Mouse (Mus musculus) neural tube, embryonic 14.5 days (tissue): Measurements from ENCODE around the gene Evl. TPM values are rescaled to one million over a fixed set of nuclear protein-coding genes. Genes with fewer than 3 reads are reported as not detected.

Experiments used
- ATAC-seq: fragments of 200-750 bp; cut with Nextera tagmentation; 2 replicates; pipeline ENCODE4 v1.8.0; 2017; ENCODE audit warnings: low read depth, mild to moderate bottlenecking, moderate TSS enrichment, moderate library complexity
- H3K27ac ChIP-seq: fragments of 300-500 bp; sonication (generic); 2 replicates; pipeline ENCODE4 v1.5.1; 2014; ENCODE audit warnings: low read depth, mild to moderate bottlenecking, control low read depth, low read length, moderate library complexity, mixed read lengths
- H3K27me3 ChIP-seq: fragments of 300-500 bp; sonication (generic); 2 replicates; pipeline ENCODE4 v1.6.1; 2014; ENCODE audit warnings: low read length; ENCODE audit not compliant: control insufficient read depth, insufficient read depth
- H3K36me3 ChIP-seq: fragments of 300-500 bp; sonication (generic); 2 replicates; pipeline ENCODE4 v1.6.1; 2014; ENCODE audit warnings: low read length, mixed read lengths; ENCODE audit not compliant: control insufficient read depth, insufficient read depth
- H3K4me1 ChIP-seq: fragments of 300-500 bp; sonication (generic); 2 replicates; pipeline ENCODE4 v1.6.1; 2014; ENCODE audit warnings: low read length; ENCODE audit not compliant: control insufficient read depth, insufficient read depth
- H3K4me2 ChIP-seq: fragments of 300-500 bp; sonication (generic); 2 replicates; pipeline ENCODE4 v1.6.1; 2014; ENCODE audit warnings: mild to moderate bottlenecking, low read depth, low read length, control low read depth
- H3K4me3 ChIP-seq: fragments of 300-500 bp; sonication (generic); 2 replicates; pipeline ENCODE4 v1.5.1; 2014; ENCODE audit warnings: low read depth, low read length, control low read depth, mixed read lengths
- H3K9ac ChIP-seq: fragments of 300-500 bp; sonication (generic); replicated peaks from 2 replicates; pipeline ENCODE4 v1.6.1; 2014; ENCODE audit warnings: low read depth, mild to moderate bottlenecking, control low read depth, low read length, mixed read lengths
- H3K9me3 ChIP-seq: fragments of 300-500 bp; sonication (generic); 2 replicates; pipeline ENCODE4 v1.6.1; 2016; ENCODE audit warnings: low read length; ENCODE audit not compliant: control insufficient read depth
- WGBS: fragments of 180-500 bp; shearing (Covaris S2); extraction: QIAGEN DNeasy Blood & Tissue Kit; methylation state at CpG from one replicate; pipeline ENCODE4 v1.1.7; 2014; 5-methylcytosine and 5-hydroxymethylcytosine counted together
- polyA plus RNA-seq: library from polyadenylated mRNA; unstranded; fragments of >200 nt; fragmentation: Nextera tagmentation; extraction: Ambion mirVana; gene quantifications from 2 replicates; pipeline ENCODE4 v1.2.1, GENCODE M21; 2014

Evl gene
- polyA plus RNA-seq, 1 experiment from 2014 or later, result 265 TPM

DNA sequence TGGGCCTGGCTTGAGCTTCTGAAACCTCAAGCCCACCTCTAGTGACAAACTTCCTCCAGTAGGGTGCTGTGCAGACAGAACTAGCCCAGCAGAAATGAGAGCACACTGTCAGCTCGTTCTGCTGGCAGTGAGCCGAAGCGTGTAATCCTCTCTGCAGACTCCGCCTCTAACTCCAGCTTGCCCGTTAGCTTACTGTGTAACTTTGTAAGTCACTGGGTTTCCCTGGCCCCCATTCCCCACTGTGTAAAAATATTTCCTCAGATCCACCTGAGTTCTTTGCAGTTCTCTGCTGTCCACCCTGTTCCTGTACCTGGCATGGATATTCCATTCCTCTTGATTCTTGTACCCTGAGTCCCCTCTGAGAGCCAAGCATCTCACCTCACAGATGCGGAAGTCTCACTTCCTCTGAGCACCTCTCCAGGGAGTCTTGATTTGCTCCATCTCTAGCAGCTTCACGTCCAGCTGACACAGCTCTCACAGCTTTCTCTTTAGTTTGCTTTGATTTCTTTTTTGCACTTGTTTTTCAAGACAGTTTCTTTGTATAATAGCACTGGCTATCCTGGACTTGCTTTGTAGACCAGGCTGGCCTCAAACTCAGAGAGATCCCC, 96.6 kb downstream of the Evl start:
- Histone ChIP-seq H3K9ac (no peak overlapping the region), H3K27ac (no peak overlapping the region), H3K27me3 (no peaks in the 10 kb centered on the region), H3K4me3 (no peak overlapping the region), H3K9me3 (no peaks in the 10 kb centered on the region), H3K4me2 (no peak overlapping the region), H3K4me1 (no peaks in the 10 kb centered on the region), H3K36me3 (peaks cover 47% of the 10 kb centered on the region)
- WGBS, result 85% methylated on average over 7 of the region's 7 CpGs
- no peak for ATAC-seq

DNA sequence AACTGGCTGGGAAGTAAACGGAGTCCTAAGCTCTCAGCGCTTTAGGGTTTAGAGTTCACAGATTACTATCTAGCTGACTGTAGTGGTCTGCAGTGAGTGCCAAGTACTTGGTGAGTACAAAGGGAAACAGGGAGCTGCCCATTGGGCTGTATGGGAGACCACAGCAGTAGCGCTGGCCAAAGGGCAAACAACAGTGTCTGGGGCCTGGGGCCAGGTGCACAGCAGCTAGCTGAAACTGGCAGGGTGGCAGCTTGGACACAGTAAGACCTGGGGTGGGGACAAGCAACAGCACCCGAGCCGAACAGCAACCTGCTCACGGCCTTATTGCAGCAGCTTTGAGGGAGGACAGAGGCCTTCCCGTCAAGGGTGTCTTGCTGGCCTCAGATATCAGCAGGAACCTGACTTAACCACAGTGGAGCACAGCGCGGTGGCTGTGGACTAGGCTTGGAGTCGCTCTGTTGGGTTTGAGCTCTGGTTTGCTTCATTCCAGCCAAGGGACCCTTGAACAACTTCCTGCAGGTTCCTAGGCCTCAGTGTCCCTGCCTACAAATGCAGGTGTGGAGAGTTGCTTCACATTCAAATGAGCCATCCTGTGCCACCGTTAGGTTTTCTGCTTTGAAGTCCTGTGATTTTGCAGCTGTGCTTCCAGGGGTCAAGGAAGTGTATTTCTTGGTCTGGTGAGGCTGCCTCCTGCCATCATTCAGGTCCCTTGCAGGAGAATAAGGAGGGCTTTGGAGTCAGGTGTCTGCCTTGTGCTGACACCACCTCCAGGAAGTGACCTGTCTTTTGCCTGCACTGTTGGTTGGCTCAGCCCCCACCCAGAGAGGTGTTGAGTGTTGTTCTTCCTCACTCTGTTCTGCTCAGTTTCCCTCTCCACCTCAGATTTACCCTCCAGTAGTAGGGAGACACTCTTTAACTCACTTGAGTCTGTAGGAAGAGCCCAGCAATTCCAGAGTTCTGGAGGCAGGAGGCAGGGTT, 99.1 kb downstream of the Evl start:
- H3K27me3 ChIP-seq, result no peaks in the 10 kb centered on the region
- WGBS, result 86% methylated on average over 11 of the region's 11 CpGs
- no peak overlapping the region for H3K4me2 ChIP-seq

DNA sequence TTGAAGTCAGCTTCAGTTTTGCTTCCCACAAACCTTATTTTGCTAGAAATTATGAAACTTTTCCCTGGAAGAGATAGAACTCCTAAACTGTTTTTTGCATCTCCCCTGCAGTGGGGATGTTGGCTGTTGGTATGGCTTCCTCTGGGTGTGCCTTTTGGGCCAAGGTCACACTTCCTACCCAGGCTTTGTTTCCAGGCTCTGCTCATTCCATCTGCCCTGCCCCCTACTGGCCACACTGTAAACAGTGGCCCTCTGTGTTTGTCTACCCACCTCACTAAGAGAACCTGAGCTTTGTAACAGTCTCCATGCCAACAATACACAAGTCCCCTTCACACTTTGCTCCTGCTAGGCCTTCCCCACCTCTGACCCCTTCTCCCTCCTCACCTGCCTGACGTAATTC, 102.8 kb downstream of the Evl start:
- peaks cover 25% of the 10 kb centered on the region for H3K36me3 ChIP-seq
- no peak overlapping the region for H3K4me3 ChIP-seq
- WGBS, result 92% methylated on average over 1 of the region's 1 CpGs
- ATAC-seq, result no peak
- H3K27ac ChIP-seq, result no peak overlapping the region
- no peak overlapping the region for H3K4me2 ChIP-seq
- H3K9me3 ChIP-seq, result no peaks in the 10 kb centered on the region
- H3K4me1 ChIP-seq, result no peaks in the 10 kb centered on the region
- no peaks in the 10 kb centered on the region for H3K27me3 ChIP-seq
- H3K9ac ChIP-seq, result no peak overlapping the region

More for the DNA sequence above, 99.1 kb downstream of the Evl start:
- Histone ChIP-seq H3K9ac (no peak overlapping the region), H3K9me3 (no peaks in the 10 kb centered on the region), H3K27ac (no peak overlapping the region), H3K4me1 (no peaks in the 10 kb centered on the region), H3K36me3 (peaks cover 43% of the 10 kb centered on the region), H3K4me3 (no peak overlapping the region)
- no peak for ATAC-seq

DNA sequence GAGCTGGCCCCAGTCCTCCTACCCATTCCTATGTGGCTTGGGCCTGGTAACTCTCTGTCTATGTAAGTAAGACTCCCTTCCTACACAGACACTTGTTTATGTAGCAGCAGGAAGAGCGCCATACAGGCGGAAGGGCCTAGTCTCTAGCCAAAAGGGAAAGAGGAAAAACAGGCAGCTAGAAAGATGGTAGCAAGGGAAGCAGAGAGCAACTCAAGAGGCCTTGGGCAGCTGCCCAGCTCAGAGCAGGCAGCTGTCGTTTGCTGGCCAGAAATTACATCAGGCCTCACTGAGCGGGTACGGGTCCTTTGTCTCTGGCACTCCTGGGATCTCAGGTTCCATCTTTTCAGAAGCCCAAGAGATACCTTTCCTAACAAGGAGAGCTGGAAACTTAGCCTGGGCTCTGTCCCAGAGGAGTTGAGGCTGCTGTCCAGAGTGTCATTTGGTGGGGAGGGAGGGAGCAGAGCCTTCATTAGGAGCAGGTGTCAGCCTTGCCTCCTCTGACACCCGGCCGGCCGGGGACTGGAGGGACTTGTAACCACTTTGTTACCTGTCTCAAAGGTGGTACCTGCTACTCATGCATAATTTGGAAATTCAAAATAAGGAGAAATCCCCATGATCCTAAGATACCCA, 114.2 kb downstream of the Evl start:
- Histone ChIP-seq H3K4me1 (peaks cover 2% of the 10 kb centered on the region; the same call in 1 of the 2 replicates), H3K27ac (no peak overlapping the region), H3K4me2 (no peak overlapping the region), H3K27me3 (no peaks in the 10 kb centered on the region), H3K4me3 (no peak overlapping the region), H3K9ac (no peak overlapping the region), H3K36me3 (peaks cover 6% of the 10 kb centered on the region; the same call in 1 of the 2 replicates), H3K9me3 (no peaks in the 10 kb centered on the region)
- 72% methylated on average over 8 of the region's 8 CpGs for WGBS
- ATAC-seq, result no peak

DNA sequence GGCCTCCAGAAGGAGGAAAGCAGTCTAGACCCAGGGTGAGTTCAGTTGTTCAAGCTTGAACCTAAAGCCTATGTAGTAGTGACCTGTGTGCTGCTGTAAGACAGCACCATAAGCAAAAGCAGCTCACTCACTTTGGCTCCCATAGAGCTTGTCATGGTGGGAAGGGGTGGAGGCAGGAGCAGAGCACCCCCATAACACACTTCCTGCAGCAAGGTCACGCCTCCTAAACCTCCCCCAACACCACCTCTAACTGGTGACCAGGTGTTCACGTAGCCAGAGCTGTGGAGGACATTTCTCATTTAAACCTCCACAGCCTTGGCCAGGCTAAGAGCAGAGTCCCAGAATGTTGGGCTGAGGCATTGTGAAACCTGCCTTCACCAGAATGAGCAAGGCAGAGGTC, 117.0 kb downstream of the Evl start:
- Histone ChIP-seq H3K4me2 (no peak overlapping the region), H3K4me3 (no peak overlapping the region), H3K27ac (no peak overlapping the region), H3K4me1 (peaks cover 2% of the 10 kb centered on the region; the same call in 1 of the 2 replicates), H3K27me3 (no peaks in the 10 kb centered on the region), H3K9me3 (no peaks in the 10 kb centered on the region), H3K36me3 (peaks cover 23% of the 10 kb centered on the region), H3K9ac (no peak overlapping the region)
- WGBS, result 98% methylated on average over 2 of the region's 2 CpGs
- no peak for ATAC-seq

DNA sequence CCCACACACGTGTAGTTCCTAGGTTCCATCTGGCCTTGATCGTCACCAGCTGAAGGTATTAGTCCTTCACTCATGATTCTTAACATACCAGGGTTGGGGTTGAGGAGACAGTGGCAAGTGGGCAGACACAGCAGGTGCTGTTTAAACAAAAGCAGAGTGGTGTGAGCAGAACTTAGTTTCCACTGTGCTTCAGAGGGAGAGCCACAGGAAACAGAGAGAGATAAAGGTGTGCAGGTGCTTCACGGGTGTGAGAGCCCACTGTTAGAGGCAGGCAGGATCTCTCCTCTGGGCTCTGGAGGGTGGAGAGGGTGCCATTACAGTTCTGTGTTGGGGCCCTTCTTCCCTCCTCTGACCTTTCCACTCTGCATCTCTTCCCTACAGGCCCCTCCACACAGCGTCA, 118.4 kb downstream of the Evl start:
- H3K4me2 ChIP-seq, result no peak overlapping the region
- peaks cover 2% of the 10 kb centered on the region; the same call in 1 of the 2 replicates for H3K4me1 ChIP-seq
- no peaks in the 10 kb centered on the region for H3K9me3 ChIP-seq
- no peak overlapping the region for H3K27ac ChIP-seq
- H3K36me3 ChIP-seq, result peaks cover 30% of the 10 kb centered on the region
- no peak overlapping the region for H3K9ac ChIP-seq
- H3K27me3 ChIP-seq, result no peaks in the 10 kb centered on the region
- no peak for ATAC-seq
- WGBS, result 92% methylated on average over 4 of the region's 4 CpGs
- no peak overlapping the region for H3K4me3 ChIP-seq

DNA sequence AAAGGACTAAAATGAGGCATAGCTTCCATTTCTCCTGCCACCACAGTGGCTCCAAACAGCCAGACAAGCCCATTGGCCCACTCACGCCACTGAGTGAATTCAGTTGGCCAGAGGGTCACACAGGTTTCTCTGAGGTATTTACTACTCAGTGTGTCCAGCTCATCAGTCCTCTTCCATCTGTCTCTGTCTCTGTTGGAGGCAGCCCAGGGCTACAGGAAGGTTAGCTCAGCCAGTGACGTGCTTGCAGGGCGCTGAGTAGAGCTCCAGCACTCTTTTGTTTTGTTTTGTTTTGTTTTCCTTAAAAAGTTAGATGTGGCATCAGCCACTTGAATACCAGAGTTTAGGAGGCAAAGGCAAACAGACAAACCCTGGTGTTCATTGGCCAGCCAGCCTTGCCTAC, 119.0 kb downstream of the Evl start:
- Histone ChIP-seq H3K36me3 (peaks cover 30% of the 10 kb centered on the region), H3K27me3 (no peaks in the 10 kb centered on the region), H3K9ac (no peak overlapping the region), H3K4me3 (no peak overlapping the region), H3K9me3 (no peaks in the 10 kb centered on the region), H3K4me1 (no peaks in the 10 kb centered on the region), H3K27ac (no peak overlapping the region), H3K4me2 (no peak overlapping the region)
- WGBS, result 82% methylated on average over 3 of the region's 3 CpGs
- ATAC-seq, result no peak

DNA sequence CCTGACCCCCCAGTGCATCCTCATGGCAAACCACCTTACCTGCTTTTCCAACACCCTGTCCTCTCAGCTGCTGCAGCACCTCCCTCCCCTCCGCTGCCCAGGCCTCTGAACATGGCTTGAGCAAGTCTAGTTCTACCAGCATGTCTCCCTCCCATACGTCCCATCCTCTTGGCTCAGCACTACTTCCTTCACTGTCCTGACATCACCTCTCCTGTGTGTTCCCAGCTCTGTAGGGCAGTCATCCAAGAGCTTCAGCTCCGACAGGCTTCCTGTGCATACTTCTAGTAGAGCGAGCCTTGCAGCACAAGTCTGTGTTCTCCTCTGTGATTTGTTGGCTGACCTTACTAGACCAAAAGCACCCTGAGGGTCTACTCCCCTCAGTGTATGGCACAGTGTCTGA, 120.0 kb downstream of the Evl start:
- 92% methylated on average over 4 of the region's 4 CpGs for WGBS
- Histone ChIP-seq H3K4me1 (no peaks in the 10 kb centered on the region), H3K9me3 (no peaks in the 10 kb centered on the region), H3K27ac (no peak overlapping the region), H3K4me3 (no peak overlapping the region), H3K36me3 (peaks cover 30% of the 10 kb centered on the region), H3K9ac (no peak overlapping the region), H3K4me2 (no peak overlapping the region), H3K27me3 (no peaks in the 10 kb centered on the region)
- ATAC-seq, result no peak

DNA sequence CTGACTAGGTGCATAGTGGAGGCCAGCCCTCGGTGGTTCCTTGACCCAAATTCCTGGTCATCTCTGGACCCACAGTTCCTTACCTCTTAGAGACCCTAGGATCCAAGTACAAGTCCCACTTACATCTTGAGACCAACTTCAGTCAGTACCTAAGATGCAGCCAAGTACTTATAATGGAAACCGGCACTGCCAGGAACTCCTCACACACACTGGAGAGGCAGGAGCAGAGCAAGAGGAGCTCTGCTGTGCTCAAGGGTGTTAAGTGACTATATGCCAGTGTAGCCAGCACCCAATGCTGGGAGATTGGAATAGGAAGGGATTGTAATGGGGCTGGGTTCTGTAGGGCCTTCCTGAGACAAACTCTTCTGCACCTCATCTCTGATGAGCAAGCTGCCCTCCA, 120.4 kb downstream of the Evl start:
- no peak for ATAC-seq
- H3K4me3 ChIP-seq, result no peak overlapping the region
- H3K36me3 ChIP-seq, result peaks cover 34% of the 10 kb centered on the region
- no peak overlapping the region for H3K27ac ChIP-seq
- H3K4me2 ChIP-seq, result no peak overlapping the region
- WGBS, result 94% methylated on average over 2 of the region's 2 CpGs
- no peaks in the 10 kb centered on the region for H3K27me3 ChIP-seq
- no peaks in the 10 kb centered on the region for H3K4me1 ChIP-seq
- H3K9me3 ChIP-seq, result no peaks in the 10 kb centered on the region
- no peak overlapping the region for H3K9ac ChIP-seq
